Mouse (Mus musculus) urinary bladder, postnatal 14 days (tissue): ENCODE measurements around the gene Atp9a.

Source experiments
- DNase-seq: peaks from one replicate; pipeline ENCODE4 v3.0.0; 2021; ENCODE audit warnings: low spot score

Atp9a gene

DNA sequence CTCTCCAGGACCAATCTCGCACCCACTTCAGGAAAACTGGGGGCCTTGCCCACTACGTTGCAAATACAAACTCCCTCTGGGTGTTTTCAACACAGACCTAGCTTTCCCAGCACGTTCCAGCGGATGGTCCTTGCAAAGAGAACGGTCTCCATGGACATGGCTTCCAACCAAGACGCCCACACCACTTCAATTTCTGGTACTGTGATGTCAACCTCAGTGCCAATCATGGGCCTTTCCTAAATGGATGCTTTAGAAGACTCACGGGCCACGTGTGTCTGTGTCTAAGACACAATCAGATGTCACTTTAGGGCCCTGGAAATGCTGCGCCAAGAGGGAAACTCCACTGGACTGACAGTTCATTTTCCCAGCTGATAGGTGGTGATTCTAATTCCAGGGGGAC, 60.7 kb downstream of the Atp9a start:
- no peak for DNase-seq

DNA sequence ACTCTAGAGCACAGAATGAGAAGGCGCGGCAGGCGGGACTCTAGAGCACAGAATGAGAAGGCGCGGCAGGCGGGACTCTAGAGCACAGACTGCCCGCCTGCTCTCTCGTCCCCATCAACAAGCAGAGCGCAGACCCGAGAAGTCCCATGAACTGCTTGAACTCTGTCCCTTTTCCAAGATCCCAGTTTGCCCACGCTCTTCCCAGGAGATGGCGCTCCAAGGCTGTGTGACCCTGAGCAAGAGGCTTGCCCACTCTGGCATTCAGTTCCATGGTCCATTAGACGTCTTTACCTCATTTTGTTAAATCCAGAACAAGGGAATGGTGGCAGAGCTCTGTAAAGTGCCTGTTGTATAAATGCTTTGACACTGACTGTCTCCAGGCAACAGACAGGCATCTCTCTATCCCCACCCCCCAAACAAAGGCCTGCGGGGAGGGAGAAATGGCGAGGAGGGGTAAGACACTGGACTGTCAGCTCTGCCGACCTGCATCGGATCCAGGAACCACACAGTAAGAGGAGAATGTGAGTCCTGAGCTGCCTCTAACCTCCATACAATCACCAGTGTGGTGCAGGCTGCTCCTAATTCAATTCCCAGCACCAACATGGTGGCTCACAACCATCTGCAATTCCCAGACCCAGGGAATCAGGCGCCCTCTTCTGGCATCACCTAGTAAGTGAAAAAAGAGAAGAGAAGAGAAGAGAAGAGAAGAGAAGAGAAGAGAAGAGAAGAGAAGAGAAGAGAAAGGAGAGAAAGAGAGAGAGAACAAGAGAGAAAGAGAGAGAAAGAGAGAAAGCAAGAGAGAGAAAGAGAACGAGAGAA, 62.6 kb downstream of the Atp9a start:
- no peak for DNase-seq

DNA sequence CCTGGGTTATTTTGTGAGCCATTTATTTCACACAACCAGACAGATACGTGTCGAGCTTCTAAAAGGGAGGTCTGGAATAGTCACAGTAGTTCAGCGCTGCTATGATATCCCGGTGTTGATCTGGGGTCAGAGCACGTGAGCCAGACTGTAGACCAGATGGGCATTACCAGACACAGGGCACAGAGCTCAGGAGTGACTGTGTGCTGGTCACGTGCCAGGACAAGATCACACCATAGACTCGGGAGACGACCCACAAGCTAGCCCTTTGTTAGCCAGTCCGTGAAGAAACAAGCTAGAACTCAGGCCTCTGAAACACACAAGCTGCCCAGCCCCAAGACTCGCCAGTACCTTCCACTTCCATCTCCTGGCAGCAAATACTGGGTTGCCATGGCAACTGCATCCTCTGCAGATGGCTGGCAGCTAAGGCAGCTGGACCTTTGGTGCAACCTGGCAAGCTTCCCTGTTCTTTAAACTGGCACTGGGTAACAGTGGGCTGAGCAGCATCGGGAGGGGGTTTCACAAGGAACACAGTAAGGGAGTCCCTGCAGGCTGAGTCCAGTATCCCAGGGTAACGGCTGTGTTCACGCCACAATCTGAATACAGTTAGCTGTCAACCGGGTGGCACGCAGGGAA, 63.4 kb downstream of the Atp9a start:
- DNase-seq, result no peak

DNA sequence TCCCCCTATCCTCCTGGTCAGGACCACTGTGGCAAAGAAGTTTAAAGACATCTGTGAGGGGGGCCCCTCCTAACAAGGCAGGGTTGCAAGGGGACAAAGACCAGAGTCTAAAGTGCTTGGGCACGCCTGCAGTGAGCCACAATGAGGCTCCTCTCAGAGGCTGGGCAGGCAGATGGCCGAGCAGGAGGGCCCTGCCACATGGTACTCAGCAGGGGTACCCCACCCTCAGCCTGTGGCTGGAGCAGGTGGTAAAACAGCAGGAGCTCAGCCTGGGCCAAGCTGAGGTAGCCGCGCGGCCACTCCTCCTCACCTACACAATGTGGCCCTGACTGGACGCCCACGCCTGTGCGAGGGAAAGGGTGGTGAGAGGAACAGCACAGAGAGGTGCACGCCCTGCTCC, 64.6 kb downstream of the Atp9a start:
- DNase-seq, result no peak

DNA sequence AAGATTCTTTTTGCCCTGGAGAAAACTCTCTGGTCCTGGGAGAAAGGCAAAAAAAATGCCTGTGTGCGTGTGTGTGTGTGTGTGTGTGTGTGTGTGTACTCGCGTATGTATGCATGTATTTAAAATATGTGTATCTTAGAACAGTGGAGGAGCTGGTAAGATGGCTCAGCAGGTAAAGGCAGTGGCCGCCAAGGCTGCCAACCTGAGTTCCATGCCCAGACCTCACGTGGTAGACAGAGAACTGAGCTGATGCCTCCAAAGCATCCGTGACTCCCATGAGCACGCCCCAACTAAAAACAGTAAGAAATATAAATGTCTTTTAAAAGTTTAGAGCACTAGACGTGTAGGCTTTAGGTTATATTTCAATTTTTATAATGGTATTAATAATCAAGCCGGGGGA, 70.5 kb downstream of the Atp9a start:
- no peak for DNase-seq

DNA sequence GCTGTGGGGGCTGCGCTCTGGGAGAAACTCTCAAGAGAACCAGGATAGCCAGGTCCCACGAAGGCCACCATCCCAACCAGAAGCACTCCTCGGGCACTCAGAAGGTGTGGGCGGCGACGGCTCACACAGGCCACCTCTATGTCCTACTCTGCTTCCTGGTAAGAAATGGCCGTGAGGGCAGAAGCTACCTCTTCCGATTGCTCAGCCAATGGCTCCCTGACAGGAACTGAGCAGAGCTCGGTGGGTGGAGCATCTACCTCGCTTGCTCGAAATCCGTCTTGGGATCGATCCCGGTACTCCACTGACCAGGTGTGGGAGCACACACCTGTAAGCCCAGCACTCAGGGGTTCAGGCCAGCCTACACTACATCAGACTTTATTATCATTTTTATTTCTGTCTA, 72.0 kb downstream of the Atp9a start:
- DNase-seq, result no peak

DNA sequence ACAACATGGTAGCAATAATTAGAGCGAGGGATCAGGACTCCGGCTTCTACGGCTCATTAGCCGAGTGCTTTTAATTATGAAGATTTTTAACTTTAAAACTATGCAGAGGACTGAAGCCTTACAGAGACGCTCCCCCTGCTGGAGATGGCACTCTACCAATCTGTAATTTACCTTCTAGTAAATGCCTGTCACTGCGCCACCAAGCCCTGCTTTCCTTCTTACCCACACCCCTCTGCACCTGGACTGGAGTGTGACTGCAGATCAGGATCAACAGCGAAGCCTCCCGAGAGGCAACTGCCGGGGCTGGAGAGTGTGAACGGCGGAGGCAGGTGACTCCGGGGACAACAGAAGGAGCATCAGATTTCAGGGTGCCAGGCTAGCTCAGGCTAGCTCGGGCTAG, 72.4 kb downstream of the Atp9a start:
- DNase-seq, result no peak

DNA sequence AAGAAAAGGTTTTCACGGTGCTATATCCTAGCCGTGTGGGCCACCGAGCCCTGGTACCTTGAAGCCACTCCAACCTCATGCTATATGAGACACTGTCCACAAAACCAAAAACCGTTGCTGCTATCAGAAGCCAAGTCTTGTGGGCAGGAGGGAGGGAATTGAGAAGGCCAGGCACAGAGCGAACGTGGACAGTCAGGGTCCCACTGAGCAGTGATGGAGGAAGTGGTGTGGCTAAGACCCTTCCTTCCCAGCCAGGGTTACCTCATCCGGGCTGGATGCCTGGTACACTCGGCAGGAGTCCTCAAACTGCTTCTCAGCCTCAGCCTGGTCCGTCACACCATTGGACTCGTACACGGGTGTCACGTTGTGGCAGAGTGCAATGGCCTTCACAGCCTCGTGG, 74.5 kb downstream of the Atp9a start:
- no peak for DNase-seq

DNA sequence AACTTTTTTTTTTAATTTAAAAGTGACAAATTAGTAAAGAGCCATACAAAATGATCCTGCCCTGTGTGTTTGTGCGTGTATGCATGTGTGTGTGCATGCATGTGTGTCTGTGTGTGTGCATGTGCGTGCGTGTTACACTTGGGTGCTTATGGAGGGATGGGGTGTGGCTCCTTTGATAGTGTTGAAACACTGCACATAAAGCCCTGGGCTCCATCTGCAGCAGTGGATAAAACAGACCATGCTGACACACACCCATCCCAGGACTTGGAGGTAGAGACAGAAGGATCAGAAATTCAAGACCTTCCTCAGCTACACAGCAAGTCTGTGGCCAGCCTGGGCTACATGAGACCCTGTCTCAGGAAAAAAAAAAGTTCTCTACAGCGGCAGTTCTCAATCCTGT, 76.5 kb downstream of the Atp9a start:
- no peak for DNase-seq

DNA sequence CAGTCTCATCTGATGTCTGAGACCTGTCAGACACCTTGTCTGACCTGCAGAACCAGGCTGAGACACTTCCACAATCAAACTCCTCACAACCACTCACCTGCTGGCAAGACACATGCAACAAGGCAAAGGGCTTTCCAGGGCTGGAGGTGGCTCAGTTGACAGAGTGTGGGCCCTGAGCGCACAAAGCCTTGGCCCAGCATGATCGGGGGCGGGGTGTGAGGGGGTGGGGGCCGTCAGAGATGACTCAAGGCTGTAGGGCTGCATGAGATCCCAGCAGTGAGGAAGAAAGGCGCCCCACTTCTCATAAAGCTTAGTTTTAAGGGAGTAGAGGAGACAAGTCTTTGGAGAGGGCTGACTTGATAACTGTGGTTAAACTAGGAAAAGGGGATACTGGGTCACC, 78.5 kb downstream of the Atp9a start:
- DNase-seq, result no peak

DNA sequence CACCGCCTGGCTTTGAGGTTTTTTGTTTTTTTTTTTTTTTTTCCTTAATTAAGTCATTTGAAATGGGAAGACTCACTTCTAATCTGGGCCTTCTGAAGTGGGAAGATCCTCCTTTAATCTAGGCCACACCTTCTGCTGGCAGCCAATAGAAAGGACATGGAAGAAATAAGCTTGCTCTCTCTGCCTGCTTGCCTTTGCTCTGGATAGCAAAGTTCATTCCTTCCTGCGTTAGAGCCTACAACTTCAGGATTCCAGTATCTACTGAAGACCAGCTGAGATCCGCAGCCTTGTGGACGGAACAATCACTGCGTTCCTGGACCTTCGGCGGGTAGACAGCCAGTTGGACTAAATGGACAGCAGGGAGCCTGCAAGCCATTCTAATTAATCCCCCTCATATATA, 79.0 kb downstream of the Atp9a start:
- DNase-seq, result no peak

DNA sequence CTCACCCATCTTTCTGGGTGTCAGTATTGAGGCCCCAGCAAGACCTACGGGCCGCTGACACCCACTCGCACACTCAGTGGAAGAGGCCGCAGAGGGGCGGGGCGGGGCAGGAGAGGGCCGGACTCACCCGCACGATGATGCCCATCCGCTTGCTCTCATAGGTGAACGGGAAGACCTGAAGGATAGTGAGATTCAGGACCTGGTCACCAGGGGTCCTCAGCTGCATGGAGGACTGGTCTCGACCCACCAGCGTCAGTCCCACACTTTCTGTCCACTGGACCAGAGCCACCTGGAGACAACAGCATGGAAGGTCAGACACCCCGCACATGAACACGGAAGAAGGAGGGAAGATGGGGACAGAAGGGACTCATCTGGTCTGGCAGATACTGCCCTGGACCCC, 80.4 kb downstream of the Atp9a start:
- no peak for DNase-seq

DNA sequence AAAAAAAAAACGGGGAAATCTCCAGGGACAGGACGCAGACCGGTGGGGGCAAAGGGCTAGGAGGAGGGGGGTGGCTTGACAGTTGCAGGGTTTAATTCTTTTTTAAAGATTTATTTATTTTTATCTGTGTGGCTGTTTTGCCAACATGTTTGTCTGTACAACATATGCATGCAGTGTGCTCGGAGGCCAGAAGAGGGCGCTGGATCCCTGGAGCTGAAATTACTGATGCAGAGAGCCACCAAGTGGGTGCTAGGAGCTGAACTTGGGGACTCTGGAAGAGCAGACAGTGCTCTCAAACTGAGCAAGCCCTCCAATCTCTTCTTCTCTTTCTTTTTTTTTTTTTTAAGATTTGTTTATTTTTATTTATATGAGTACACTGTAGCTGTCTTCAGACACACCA, 81.9 kb downstream of the Atp9a start:
- no peak for DNase-seq

DNA sequence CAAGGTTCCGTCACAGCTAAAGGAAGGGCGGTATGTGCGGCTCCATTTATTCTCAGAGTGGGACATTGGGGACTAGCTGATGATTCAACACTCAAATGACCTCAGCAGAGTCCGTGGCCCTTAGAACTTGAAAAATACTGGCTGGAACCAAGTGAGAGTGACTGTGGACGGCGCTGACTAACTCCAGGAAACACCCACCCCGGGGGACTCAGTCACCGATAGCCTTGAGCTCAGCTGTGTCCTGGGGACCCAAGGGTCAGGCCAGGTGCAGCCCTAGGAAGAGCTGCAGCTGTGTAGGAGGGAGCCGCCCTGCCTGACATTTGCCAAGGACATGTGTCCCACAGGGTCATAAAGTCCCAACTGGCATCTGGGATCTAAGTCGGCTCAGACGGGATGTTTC, 83.7 kb downstream of the Atp9a start:
- DNase-seq, result no peak

DNA sequence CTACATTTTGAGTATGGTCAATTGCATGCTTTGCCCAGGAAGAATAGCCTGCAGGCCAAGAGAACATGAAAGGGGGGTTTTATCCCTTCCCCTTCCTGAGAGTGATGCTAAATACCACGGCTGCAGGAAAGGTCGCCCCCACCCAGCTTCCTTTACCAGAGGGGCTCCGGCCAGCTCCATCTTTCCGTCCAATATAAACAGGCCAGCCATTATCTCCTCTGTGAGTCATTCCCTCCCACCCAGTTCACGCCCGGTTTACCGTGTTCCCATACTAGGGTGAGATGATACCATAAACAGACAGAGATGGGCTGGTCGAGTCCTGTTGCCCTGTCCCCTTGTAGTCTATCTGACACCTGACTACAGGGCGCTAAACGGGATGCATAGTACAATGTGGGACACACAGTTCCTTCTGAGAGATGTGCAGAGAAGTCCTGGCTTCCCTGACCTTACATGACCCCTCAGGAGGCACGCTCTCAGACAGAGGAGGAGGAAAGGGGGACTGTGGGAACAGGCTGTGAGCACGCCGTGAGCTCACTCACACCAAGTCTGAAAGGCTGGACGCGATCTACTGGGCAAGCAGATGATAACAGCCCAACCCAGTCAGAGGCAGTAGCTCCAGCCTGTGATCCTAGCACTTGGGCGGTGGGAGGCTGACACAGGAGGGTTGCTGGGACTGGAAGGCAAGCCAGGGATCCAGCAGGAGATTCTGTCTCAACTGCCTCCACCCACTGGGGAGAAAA, 85.5 kb downstream of the Atp9a start:
- peak; percentile 20 for DNase-seq

DNA sequence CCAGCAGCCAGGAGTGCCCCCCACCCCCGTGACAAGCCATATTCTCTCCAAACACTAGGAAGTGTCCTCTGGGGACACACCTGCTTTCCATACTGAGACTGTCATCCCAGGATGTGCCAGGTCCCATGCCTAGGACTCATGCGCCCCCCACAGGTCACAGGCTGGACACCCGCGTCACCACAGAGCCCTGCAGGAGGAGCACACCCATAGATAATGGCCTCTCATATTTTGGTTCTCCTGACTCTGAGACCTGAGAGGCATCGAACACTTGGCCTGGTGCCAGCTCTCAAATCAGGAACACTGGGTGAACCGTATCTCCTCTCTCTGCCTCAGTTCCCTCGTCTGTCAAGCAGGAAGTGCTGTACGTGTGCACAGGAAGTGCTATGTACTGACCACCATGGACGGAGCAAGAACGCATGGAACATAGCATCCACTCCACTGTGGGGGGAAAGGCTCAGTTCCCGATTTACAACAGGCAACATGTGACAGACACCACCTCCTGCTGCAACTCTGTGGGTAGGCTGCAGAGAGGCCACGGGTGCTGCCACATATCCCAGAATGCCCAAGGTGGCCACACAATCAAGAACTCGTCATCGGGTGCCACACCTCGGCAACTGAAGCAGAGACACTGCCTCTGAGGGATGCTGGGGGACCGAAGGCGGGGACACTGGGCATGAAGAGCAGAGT, 87.1 kb downstream of the Atp9a start:
- no peak for DNase-seq

DNA sequence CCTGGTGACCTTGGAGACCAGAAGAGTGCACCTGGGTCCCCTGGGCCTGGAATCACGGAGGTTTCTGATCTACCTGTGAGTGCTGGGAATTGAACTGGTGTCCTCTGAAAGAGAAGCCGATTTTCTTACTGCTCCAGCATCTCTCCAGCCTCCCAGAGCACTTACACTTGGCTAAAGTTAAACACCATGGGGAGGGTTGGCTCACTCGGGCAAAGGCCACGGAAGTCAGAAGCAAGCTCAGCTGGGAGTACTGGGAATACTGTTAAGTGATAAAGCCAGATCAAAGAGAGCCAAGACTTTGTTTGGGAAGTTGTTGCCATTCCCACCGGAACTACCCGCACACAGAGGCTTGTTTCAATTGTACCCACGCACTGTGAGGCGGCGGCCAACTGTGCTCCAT, 87.7 kb downstream of the Atp9a start:
- no peak for DNase-seq

DNA sequence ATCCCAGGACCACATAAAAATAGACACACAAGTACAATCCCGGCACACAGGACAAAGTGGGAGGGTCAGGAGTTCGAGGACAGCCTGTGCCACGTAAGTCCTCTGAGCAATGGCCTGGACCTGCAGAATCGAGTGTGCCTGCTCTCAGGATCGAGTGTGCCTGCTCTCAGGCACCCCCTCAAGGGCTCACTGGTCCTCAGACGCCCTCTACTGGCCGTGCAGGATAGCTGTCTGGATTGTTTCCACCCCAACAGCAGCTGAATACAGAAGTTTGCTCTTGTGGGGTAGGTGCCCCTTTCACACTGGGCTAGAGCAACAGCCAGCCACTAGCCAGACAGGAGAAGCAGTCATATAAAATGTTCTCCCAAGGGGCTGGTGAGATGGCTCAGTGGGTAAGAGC, 90.5 kb downstream of the Atp9a start:
- no peak for DNase-seq

DNA sequence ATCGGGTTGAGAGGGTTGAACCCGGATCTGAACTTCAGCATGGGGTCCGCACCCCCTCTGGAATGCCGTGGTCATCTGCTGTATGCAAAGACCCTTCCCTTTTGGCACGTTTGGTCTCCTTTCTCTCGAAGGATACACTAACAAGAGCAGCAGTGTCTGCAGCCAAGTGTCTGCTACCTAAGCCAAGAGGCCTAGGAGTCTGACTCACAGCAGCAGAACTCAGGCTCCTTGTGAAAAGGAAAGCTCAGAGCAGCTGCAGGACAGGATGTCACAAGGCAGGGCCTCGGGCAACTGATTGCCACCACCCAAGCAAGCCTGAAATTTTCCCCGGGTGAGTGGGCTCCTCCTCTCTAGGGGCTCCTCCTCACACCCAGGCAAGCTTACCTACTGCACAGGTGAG, 94.0 kb downstream of the Atp9a start:
- no peak for DNase-seq

DNA sequence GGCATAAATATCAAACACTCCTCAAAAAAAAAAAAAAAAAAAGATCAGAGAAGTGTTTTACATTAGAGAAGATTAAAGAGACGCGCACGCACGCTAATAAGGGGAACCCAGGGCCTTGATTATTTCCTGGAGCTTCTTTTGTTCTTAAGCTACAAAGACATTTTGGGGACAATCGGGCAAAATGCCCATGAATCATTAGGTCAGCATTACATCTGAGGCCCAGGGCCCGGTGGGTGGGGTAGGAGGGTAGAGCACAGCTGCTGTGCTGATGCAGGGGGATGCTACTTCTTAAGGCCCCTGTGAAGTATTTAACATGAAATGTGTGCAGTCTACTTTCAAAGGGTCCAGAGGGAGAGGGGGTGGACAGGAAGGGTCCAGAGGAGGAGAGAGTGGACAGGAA, 97.4 kb downstream of the Atp9a start:
- no peak for DNase-seq

DNA sequence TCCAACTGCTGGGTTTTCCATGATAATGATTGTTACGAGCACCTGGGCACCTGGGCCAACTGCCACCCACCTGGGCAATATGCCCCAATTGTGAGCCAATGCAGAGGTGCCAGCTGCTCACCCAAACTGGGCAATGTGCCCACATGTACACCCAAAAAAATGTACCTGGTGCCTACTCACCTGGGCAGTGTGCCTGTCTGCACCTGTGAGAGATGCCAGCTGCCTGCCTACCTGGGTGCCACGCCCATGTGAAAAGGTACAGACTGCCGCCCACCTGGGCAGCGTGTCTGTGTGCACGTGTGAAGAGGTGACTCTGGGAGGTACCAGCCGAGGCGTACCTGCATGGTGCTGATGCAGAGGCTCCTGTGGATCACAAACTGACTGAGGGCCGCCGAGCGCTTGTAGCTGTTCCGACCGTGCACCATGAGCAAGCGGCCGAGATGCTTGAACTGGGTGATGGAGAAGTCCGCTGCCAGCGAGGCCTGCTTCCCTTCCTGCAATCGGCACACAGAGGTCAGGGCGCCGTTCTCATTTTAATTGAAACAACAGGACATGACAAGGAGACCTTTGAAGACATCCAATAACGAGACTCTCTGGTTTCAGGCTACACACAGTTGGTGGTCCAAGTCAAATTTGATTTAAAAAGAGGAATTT, 98.6 kb downstream of the Atp9a start:
- no peak for DNase-seq

DNA sequence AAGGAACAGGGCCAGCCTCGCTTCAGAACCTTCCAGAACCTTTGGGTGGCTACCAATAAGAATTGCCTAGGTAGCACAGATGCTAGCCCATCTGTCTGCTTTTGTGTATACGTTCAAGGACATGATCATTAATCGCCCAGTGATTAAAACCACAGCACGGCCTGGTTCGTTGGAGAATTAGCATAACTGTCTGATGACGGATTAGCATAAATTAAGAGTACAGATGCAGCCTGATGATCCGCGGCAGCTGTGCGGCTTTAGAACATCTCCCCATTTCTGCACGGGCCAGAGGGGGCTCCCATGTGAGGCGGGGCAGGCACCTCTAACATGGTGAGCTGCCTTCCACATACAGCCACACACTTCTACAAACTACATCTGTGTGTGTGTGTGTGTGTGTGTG, 100.0 kb downstream of the Atp9a start:
- no peak for DNase-seq
